Mouse (Mus musculus) kidney, adult 9 months (tissue): ENCODE measurements around the gene Plekhm2.

Source experiments
- DNase-seq: peaks from one replicate; pipeline ENCODE4 v3.0.0; 2022

Plekhm2 gene

GRCm38 (mm10) chr4:141627502-141627901, 37.2 kb downstream of the Plekhm2 start:
- DNase-seq, result no peak

GRCm38 (mm10) chr4:141625774-141626550, 38.7 kb downstream of the Plekhm2 start:
- DNase-seq, result no peak

- DNase-seq, result peak; percentile 63
These were observed 39.5 kb downstream of the Plekhm2 start for GRCm38 (mm10) chr4:141624983-141625773.

DNA sequence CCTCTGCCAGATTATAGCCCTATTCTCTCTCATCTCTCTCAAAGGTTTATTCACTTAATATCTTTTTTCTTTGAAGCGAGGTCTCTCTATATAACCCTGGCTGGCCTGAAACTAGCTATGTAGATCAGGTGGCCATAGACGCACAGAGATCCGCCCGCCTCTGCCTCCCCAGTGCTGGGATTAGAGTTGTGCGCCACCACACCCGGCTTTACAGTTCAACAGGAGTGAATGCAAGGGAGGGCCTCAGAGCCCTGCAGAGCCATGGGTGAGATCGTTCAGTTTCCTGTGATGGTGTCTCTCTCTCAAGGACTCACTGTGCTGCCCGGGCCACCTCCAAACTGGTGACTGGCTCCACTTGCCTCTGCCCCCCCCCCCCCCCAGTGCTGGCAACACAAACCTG, 40.6 kb downstream of the Plekhm2 start:
- no peak for DNase-seq

GRCm38 (mm10) chr4:141623666-141624065, 41.0 kb downstream of the Plekhm2 start, which contains the start of gene Slc25a34:
Gene Slc25a34 (minus strand): TSS chr4:141623821.
- peak; percentile 95 for DNase-seq

GRCm38 (mm10) chr4:141623037-141623436, 41.7 kb downstream of the Plekhm2 start:
- peak; percentile 90 for DNase-seq

DNA sequence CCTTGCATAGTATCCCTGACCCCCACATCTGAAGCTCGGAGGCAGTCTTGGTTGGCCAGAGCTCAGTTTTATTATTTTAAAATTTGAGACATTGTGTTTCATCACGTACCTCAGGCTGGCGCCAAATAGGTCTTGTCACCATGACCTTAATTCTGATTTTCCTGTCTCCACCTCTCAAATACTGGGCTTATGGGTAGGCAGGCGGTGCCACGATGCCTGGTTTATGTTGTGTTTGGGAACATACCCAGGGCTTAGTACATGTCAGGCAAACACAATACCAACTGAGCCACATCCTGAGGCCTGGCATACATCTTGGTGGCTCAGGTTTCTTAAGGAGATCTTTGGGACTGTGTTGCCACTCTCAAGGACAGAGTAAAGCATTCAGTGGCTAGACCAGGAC, 42.1 kb downstream of the Plekhm2 start:
- no peak for DNase-seq

DNA sequence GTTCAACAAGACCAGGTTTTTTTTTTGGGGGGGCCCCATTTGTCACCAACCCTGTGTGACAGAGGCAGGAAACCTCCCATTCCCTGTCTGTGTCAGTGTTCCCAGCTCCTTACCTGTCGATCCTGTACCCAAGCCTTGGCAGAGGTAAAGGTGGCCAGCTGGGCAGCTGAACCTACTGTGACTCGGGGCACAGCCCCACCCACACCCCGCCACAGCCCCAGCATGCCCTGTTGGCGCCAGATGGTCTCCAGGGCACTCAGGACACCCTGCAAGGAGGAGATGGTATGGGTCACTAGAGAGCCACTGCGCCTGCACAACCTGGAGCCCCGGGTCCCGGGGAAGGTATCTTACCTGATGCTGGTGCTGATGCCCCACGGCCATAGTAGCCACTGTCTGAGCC, 42.6 kb downstream of the Plekhm2 start:
- no peak for DNase-seq

DNA sequence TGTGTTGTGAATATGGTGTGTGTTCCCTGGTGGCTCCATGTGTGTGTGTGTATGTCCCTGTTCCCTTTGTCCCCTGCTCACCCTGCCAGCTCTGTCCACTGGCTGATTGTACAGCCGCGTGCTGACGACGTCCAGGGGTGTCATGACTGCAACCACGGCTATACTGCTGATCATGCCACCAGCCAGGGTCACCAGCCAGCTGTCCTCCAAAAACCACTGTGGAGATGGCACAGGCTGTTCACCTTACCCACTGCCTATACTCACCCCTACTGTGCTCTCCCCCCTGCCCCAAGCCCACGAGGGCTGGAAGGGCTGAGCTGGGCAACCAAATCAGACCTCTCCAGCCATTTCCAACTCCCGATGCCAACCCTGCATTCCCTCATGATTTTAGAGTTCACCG, 43.4 kb downstream of the Plekhm2 start:
- no peak for DNase-seq

- no peak for DNase-seq
These were observed 45.3 kb downstream of the Plekhm2 start for GRCm38 (mm10) chr4:141619299-141619883.

DNA sequence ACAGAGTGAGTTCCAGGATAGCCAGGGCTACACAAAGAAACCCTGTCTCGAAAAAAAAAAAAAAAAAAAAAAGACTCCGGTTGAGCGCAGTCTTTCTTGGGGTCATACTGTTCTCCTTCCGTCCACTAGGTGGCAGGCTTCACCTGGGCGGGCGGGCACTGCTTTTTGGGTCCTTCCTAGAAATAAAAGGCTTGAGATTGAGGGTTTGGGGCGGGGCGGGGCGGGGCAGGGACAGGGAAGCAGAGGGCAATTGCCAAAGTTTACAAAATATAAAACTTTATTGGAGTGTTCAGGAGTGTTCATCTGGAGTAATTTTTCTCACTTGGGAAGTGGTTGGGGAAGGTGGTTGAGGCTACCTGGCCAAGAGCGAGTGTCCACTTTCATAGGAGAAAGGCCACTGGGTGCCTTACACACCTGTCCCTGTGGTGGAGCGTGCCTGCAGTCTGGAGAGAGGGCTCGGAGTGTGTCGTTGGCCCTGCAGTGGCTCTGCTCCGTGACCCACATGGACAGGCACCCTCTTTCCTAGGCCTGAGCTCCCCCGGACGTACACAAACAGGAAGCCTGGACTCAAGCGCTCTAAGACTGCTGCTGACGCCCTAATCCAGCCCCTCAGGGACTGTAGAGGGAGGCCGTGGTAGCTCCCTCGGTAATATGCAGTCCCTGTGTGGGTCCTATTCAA, 46.0 kb downstream of the Plekhm2 start, which contains the start of gene Tmem82:
Tmem82 (minus strand) TSS at position 69 of the 679 bp plus-strand sequence.
- DNase-seq, result peak; percentile 69

- DNase-seq, result peak; percentile 92
These were observed 46.7 kb downstream of the Plekhm2 start for GRCm38 (mm10) chr4:141617863-141618564.

GRCm38 (mm10) chr4:141617299-141617698, 47.4 kb downstream of the Plekhm2 start:
- DNase-seq, result peak; percentile 84

DNA sequence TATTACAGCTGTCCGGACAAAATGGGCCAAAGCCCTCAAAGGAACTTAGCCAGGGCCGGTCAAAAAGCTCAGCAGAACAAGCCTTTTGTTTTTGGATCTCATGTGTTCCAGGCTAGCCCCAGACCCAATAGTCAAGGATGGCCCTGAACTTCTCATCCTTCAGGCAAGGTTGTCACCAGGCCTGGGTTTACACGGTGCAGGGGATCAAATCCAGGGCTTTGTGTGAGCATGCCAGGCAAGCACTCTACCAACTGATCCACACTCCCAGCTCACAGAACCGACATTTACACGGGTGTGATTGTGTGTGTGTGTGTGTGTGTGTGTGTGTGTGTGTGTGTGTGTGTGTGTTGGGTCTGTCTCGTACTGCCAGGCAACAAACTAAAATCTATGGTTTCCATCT, 47.9 kb downstream of the Plekhm2 start:
- no peak for DNase-seq

GRCm38 (mm10) chr4:141614946-141615345, 49.8 kb downstream of the Plekhm2 start:
- DNase-seq, result no peak

- no peak for DNase-seq
These were observed 55.2 kb downstream of the Plekhm2 start for GRCm38 (mm10) chr4:141609538-141609937.

GRCm38 (mm10) chr4:141605861-141606260, 58.8 kb downstream of the Plekhm2 start, which contains the start of gene Fblim1:
Gene Fblim1 (minus strand): TSS chr4:141606096.
- peak; percentile 69 for DNase-seq

DNA sequence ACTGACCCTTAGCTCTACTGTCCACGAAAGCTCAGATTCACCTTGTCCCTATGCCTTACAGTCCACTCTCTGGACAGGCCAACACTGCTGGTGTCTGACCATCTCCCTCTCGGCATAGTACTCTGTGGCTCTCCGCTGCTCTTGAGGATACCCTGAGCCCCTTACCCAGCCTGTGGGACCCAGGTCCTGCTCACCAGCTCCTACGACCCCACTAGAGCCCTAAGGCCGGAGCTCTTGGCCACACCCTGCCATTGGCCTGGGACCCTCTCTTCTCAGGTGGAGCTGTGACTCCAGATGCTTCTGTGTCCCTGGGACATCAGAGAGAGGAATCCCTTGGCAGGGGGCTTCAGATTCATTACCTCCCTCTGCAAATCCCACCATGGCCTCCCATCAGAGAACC, 59.3 kb downstream of the Plekhm2 start:
- no peak for DNase-seq

- peak; percentile 94 for DNase-seq
These were observed 60.2 kb downstream of the Plekhm2 start for GRCm38 (mm10) chr4:141604493-141604892.

- DNase-seq, result no peak
These were observed 60.8 kb downstream of the Plekhm2 start for GRCm38 (mm10) chr4:141603921-141604320.

- DNase-seq, result peak; percentile 46
These were observed 62.0 kb downstream of the Plekhm2 start for GRCm38 (mm10) chr4:141602523-141603223.
